Mouse (Mus musculus) limb, embryonic 13.5 days (tissue): Measurements from ENCODE around the gene Ccdc103. TPM values are rescaled to one million over a fixed set of nuclear protein-coding genes. Genes with fewer than 3 reads are reported as not detected.
A peak's percentile ranks its signal among the peaks of the same experiment; 100 is the strongest.

Experiments
- ATAC-seq: fragments of 200-750 bp; cut with Nextera tagmentation; 2 replicates; pipeline ENCODE4 v1.8.0; 2017; ENCODE audit warnings: low read depth, moderate number of reproducible peaks, moderate TSS enrichment; ENCODE audit not compliant: low FRiP score
- H3K27ac ChIP-seq: fragments of 300-500 bp; sonication (generic); 2 replicates; pipeline ENCODE4 v1.5.1; 2015; ENCODE audit warnings: inconsistent platforms, mild to moderate bottlenecking, moderate library complexity
- H3K27me3 ChIP-seq: fragments of 300-500 bp; sonication (generic); 2 replicates; pipeline ENCODE4 v1.6.1; 2015; ENCODE audit warnings: mild to moderate bottlenecking, inconsistent platforms
- H3K36me3 ChIP-seq: fragments of 300-500 bp; sonication (generic); 2 replicates; pipeline ENCODE4 v1.6.1; 2015; ENCODE audit warnings: inconsistent platforms, mild to moderate bottlenecking, moderate library complexity
- H3K4me1 ChIP-seq: fragments of 300-500 bp; sonication (generic); 2 replicates; pipeline ENCODE4 v1.6.1; 2015; ENCODE audit warnings: inconsistent platforms
- H3K4me2 ChIP-seq: fragments of 300-500 bp; sonication (generic); replicated peaks from 2 replicates; pipeline ENCODE4 v1.6.1; 2015; ENCODE audit warnings: inconsistent platforms, mild to moderate bottlenecking, moderate library complexity
- H3K4me3 ChIP-seq: fragments of 300-500 bp; sonication (generic); 2 replicates; pipeline ENCODE4 v1.5.1; 2015; ENCODE audit warnings: moderate library complexity, mild to moderate bottlenecking, inconsistent platforms
- H3K9ac ChIP-seq: fragments of 300-500 bp; sonication (generic); 2 replicates; pipeline ENCODE4 v1.6.1; 2015; ENCODE audit warnings: mild to moderate bottlenecking, inconsistent platforms
- H3K9me3 ChIP-seq: fragments of 300-500 bp; sonication (generic); 2 replicates; pipeline ENCODE4 v1.6.1; 2016; ENCODE audit warnings: inconsistent platforms
- WGBS: fragments of 180-500 bp; shearing (Covaris S2); methylation state at CpG from one replicate; pipeline ENCODE4 v1.1.7; 2015; 5-methylcytosine and 5-hydroxymethylcytosine counted together
- polyA plus RNA-seq: library from polyadenylated mRNA; unstranded; fragments of >200 nt; fragmentation: Nextera tagmentation; extraction: Ambion mirVana; gene quantifications from 2 replicates; pipeline ENCODE4 v1.2.1, GENCODE M21; 2015

Ccdc103 gene
- polyA plus RNA-seq = 0.93 and 1.0 TPM in 2 replicates

DNA sequence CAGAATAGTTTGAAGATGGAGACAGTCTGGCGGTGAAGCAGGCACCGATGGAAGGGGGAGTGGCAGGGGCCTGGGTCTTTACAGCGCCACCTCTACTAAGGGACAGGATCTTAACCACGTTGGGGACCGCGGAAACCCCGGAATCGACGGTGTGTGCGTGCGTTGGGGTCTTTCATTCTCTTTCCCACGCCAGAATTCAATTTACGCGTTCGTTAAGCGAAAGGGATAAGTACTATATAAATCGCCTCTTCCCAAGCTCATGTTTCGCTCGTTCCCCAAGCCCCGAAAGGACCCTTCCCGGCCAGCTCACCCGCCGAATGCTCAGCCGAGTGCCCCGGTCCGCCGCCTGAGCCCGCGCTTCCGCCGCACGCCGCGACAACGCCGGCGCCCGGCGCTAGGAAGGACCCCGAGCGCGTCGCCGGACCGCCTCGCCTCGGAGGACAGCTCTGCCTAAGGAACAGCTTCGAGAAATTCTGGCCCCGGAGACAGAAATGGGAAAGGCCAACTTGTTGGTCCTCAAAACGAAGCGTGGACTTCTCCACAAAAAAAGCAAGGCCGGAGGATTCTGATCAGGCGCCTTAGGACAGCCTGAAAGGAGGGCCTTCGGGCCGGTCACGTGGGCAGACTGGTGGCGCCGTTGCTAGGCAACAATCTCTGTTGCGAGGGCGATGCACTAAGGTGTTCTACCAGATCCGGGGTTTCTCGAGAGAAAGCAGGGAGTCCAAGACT lies at the start of gene Ccdc103, which contains the start of gene Eftud2:
Gene Ccdc103, plus strand, starts transcription at position 620 of the 729 bp plus-strand sequence.
Gene Eftud2, minus strand, starts transcription at position 401 of the 729 bp plus-strand sequence.
- WGBS = 0% methylated on average over 62 of the region's 62 CpGs
- peak within 1 kb of the TSS; percentile 80 for H3K27ac ChIP-seq
- peak within 1 kb of the TSS; percentile 89 for H3K9ac ChIP-seq
- no peaks in the 10 kb centered on the region for H3K9me3 ChIP-seq
- H3K36me3 ChIP-seq = peaks cover 18% of the 10 kb centered on the region
- H3K4me3 ChIP-seq = peak within 1 kb of the TSS; percentile 82
- peaks cover 16% of the 10 kb centered on the region for H3K4me1 ChIP-seq
- ATAC-seq = peak; percentile 90
- H3K4me2 ChIP-seq = peak within 1 kb of the TSS; percentile 78
- peaks cover 19% of the 10 kb centered on the region for H3K27me3 ChIP-seq

GRCm38 (mm10) chr11:102832700-102833297 lies 48.2 kb upstream of the Ccdc103 start:
- H3K9ac ChIP-seq = no peak overlapping the region

GRCm38 (mm10) chr11:102834219-102834618 lies 46.8 kb upstream of the Ccdc103 start:
- Histone ChIP-seq H3K27ac (no peak overlapping the region), H3K4me2 (no peak overlapping the region), H3K4me3 (no peak overlapping the region), H3K9ac (no peak overlapping the region), H3K36me3 (peaks cover 32% of the 10 kb centered on the region), H3K4me1 (no peaks in the 10 kb centered on the region; the same call in 1 of the 2 replicates), H3K27me3 (no peaks in the 10 kb centered on the region), H3K9me3 (0 out of 2 replicates have a peak, but pooled peaks cover 2% of the 10 kb centered on the region)
- ATAC-seq = no peak
- 87% methylated on average over 10 of the region's 10 CpGs for WGBS

More at GRCm38 (mm10) chr11:102832700-102833297, 48.2 kb upstream of the Ccdc103 start:
- ATAC-seq = no peak
- H3K27me3 ChIP-seq = no peaks in the 10 kb centered on the region
- no peak overlapping the region for H3K27ac ChIP-seq
- H3K4me3 ChIP-seq = no peak overlapping the region
- no peaks in the 10 kb centered on the region; the same call in 1 of the 2 replicates for H3K4me1 ChIP-seq
- WGBS = 58% methylated on average over 18 of the region's 18 CpGs
- peaks cover 18% of the 10 kb centered on the region for H3K36me3 ChIP-seq
- no peak overlapping the region for H3K4me2 ChIP-seq
- 0 out of 2 replicates have a peak, but pooled peaks cover 11% of the 10 kb centered on the region for H3K9me3 ChIP-seq

- Histone ChIP-seq H3K9me3 (no peaks in the 10 kb centered on the region), H3K4me2 (no peak within 1 kb of the TSS), H3K36me3 (peaks cover 45% of the 10 kb centered on the region), H3K4me3 (no peak within 1 kb of the TSS), H3K27me3 (no peaks in the 10 kb centered on the region), H3K4me1 (no peaks in the 10 kb centered on the region; the same call in 1 of the 2 replicates), H3K27ac (no peak within 1 kb of the TSS), H3K9ac (no peak within 1 kb of the TSS)
- no peak for ATAC-seq
- 68% methylated on average over 4 of the region's 4 CpGs for WGBS
Measured at GRCm38 (mm10) chr11:102835549-102835948, 45.5 kb upstream of the Ccdc103 start, which contains the start of gene Higd1b. Gene Higd1b (plus strand): TSS chr11:102835849.

DNA sequence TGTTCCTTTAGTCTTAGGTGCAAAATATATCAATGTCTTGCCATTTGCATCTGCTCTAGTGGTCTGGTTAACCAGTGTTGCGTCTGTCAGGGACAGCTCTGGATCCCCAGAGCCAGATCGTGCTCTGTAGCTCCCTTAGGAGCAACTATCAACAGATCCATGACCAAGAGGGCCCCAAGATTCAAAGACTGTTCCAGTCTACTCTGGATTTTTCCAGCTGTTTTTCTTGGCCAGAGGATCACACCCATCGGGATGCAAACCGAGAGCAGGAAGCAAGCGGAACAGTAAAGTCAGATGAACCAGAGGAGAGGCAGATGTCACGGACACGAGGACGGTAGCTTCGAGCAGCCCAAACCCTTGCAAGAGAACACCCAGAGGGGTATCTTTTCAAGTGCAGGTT lies 44.9 kb upstream of the Ccdc103 start:
- no peak overlapping the region for H3K27ac ChIP-seq
- H3K27me3 ChIP-seq = no peaks in the 10 kb centered on the region
- H3K9ac ChIP-seq = no peak overlapping the region
- peaks cover 50% of the 10 kb centered on the region for H3K36me3 ChIP-seq
- WGBS = 89% methylated on average over 9 of the region's 9 CpGs
- no peak overlapping the region for H3K4me3 ChIP-seq
- no peaks in the 10 kb centered on the region; the same call in 1 of the 2 replicates for H3K4me1 ChIP-seq
- ATAC-seq = no peak
- H3K4me2 ChIP-seq = no peak overlapping the region
- H3K9me3 ChIP-seq = no peaks in the 10 kb centered on the region

GRCm38 (mm10) chr11:102837385-102837784 lies 43.6 kb upstream of the Ccdc103 start:
- H3K9me3 ChIP-seq = no peaks in the 10 kb centered on the region
- no peak for ATAC-seq
- no peak overlapping the region for H3K27ac ChIP-seq
- peaks cover 62% of the 10 kb centered on the region for H3K36me3 ChIP-seq
- no peaks in the 10 kb centered on the region; the same call in 1 of the 2 replicates for H3K4me1 ChIP-seq
- H3K4me2 ChIP-seq = no peak overlapping the region
- no peak overlapping the region for H3K9ac ChIP-seq
- WGBS = 90% methylated on average over 1 of the region's 1 CpGs
- no peak overlapping the region for H3K4me3 ChIP-seq
- no peaks in the 10 kb centered on the region for H3K27me3 ChIP-seq

GRCm38 (mm10) chr11:102838126-102838525 lies 42.9 kb upstream of the Ccdc103 start:
- no peak overlapping the region for H3K27ac ChIP-seq
- peaks cover 69% of the 10 kb centered on the region for H3K36me3 ChIP-seq
- H3K4me2 ChIP-seq = no peak overlapping the region
- no peak for ATAC-seq
- H3K4me1 ChIP-seq = no peaks in the 10 kb centered on the region
- no peaks in the 10 kb centered on the region for H3K9me3 ChIP-seq
- 93% methylated on average over 2 of the region's 2 CpGs for WGBS
- no peaks in the 10 kb centered on the region for H3K27me3 ChIP-seq
- H3K9ac ChIP-seq = no peak overlapping the region
- no peak overlapping the region for H3K4me3 ChIP-seq

- Histone ChIP-seq H3K36me3 (peaks cover 75% of the 10 kb centered on the region), H3K9ac (no peak overlapping the region), H3K27ac (no peak overlapping the region), H3K4me2 (no peak overlapping the region), H3K9me3 (no peaks in the 10 kb centered on the region), H3K27me3 (no peaks in the 10 kb centered on the region), H3K4me1 (no peaks in the 10 kb centered on the region), H3K4me3 (no peak overlapping the region)
- 82% methylated on average over 9 of the region's 9 CpGs for WGBS
- no peak for ATAC-seq
Measured at GRCm38 (mm10) chr11:102838616-102839150, 42.3 kb upstream of the Ccdc103 start.

DNA sequence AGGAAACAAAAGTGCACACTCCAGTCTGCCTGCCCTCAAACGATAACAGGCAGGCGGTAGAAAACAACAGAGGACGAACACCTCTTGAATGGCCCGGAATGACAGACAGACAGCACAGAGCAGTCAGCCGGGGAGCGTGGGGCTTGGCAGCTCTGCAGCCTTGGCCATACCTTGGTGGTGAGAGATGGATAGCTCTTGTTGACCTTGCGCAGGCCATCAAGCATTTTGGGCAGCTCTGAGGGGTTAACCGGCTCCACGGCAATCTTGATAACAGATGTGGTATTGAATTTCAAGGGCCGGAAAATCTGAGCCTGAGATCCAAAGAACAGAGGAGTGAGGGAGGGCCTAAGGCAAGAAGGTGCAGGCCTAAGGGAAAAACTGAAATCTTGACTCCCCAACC lies 35.1 kb upstream of the Ccdc103 start:
- no peak overlapping the region for H3K27ac ChIP-seq
- no peak for ATAC-seq
- H3K4me3 ChIP-seq = no peak overlapping the region
- H3K4me2 ChIP-seq = no peak overlapping the region
- WGBS = 67% methylated on average over 10 of the region's 10 CpGs
- no peaks in the 10 kb centered on the region for H3K4me1 ChIP-seq
- no peaks in the 10 kb centered on the region for H3K27me3 ChIP-seq
- no peaks in the 10 kb centered on the region for H3K9me3 ChIP-seq
- no peak overlapping the region for H3K9ac ChIP-seq
- H3K36me3 ChIP-seq = peaks cover 100% of the 10 kb centered on the region

GRCm38 (mm10) chr11:102851883-102852282 lies 29.1 kb upstream of the Ccdc103 start:
- Histone ChIP-seq H3K9me3 (no peaks in the 10 kb centered on the region), H3K9ac (no peak overlapping the region), H3K4me3 (no peak overlapping the region), H3K4me1 (peaks cover 16% of the 10 kb centered on the region), H3K27ac (no peak overlapping the region), H3K27me3 (no peaks in the 10 kb centered on the region), H3K4me2 (no peak overlapping the region), H3K36me3 (peaks cover 96% of the 10 kb centered on the region)
- no peak for ATAC-seq
- 63% methylated on average over 5 of the region's 5 CpGs for WGBS

DNA sequence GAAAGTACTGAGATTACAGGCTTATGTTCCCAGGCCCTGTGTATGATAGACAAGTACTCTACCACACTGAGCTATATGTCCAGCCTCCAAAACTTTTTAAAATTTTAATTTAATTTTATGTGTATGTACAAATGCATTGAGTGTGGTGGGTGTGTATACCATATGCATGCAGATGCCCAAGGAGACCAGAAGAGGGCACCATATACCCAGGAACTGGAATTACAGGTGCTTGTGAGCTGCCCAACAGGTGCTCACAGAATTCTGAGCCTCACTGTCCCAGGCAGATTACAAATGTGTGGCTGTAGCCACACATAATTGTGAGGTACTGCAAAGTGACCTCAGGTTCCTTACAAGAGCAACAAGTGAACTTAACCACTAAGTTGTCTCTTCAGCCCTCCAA lies 27.2 kb upstream of the Ccdc103 start:
- Histone ChIP-seq H3K4me1 (peaks cover 19% of the 10 kb centered on the region), H3K27ac (no peak overlapping the region), H3K4me2 (no peak overlapping the region), H3K36me3 (peaks cover 95% of the 10 kb centered on the region), H3K9me3 (no peaks in the 10 kb centered on the region), H3K27me3 (no peaks in the 10 kb centered on the region), H3K9ac (no peak overlapping the region), H3K4me3 (no peak overlapping the region)
- no peak for ATAC-seq

DNA sequence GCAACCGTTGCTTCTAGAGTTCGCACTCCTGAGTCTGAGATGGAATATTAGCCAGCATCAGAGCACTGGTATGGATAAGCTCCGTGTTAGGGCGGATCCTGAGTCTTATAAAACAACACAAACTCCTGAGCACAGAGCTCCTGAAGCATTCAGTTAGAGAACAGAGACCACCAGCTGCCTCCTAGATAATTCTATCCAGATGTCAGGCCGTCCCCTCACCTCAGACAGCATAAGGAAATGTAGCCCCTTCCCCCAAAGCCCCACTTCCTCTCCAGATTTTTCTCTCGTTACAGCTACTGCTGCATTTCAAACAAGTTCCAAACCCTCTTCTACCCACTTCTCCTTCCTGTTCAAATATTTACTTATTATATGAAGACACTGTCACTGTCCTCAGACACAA lies 25.1 kb upstream of the Ccdc103 start:
- WGBS = 22% methylated on average over 6 of the region's 6 CpGs
- Histone ChIP-seq H3K4me1 (peaks cover 19% of the 10 kb centered on the region), H3K4me2 (peak overlapping the region; percentile 23; the same call in 1 of the 2 replicates), H3K36me3 (peaks cover 95% of the 10 kb centered on the region), H3K27ac (peak overlapping the region; percentile 15; the same call in 1 of the 2 replicates), H3K4me3 (no peak overlapping the region), H3K27me3 (no peaks in the 10 kb centered on the region), H3K9ac (0 out of 2 replicates have a peak overlapping the region, but pooled peaks have one; percentile 13), H3K9me3 (no peaks in the 10 kb centered on the region)
- peak; percentile 36; the same call in 1 of the 2 replicates for ATAC-seq
